Mouse (Mus musculus): ENCODE measurements around the gene Spc25.

The Spc25 gene

GRCm38 (mm10) chr2:69187990-69188389 lies 18.0 kb downstream of the Spc25 start:
- no peak for DNase-seq (ENCODE audit: low read depth, low spot score)

GRCm38 (mm10) chr2:69179721-69180120 lies 26.3 kb downstream of the Spc25 start:
- DNase-seq (ENCODE audit: low read depth, low spot score) = no peak

GRCm38 (mm10) chr2:69175296-69175695 lies 30.7 kb downstream of the Spc25 start:
- no peak for DNase-seq (ENCODE audit: low read depth, low spot score)

- DNase-seq (ENCODE audit: low read depth, low spot score) = no peak
Observed at GRCm38 (mm10) chr2:69170395-69171077, 35.5 kb downstream of the Spc25 start.

GRCm38 (mm10) chr2:69158907-69159306 lies 47.1 kb downstream of the Spc25 start:
- DNase-seq (ENCODE audit: low read depth, low spot score) = no peak

- DNase-seq (ENCODE audit: low read depth, low spot score) = no peak
Observed at GRCm38 (mm10) chr2:69156283-69156682, 49.7 kb downstream of the Spc25 start.

- DNase-seq (ENCODE audit: low read depth, low spot score) = no peak
Observed at GRCm38 (mm10) chr2:69155861-69156260, 50.1 kb downstream of the Spc25 start.

- DNase-seq (ENCODE audit: low read depth, low spot score) = no peak
Observed at GRCm38 (mm10) chr2:69150841-69151240, 55.2 kb downstream of the Spc25 start.

GRCm38 (mm10) chr2:69149154-69149553 lies 56.8 kb downstream of the Spc25 start:
- DNase-seq (ENCODE audit: low read depth, low spot score) = no peak

GRCm38 (mm10) chr2:69148691-69149090 lies 57.3 kb downstream of the Spc25 start:
- no peak for DNase-seq (ENCODE audit: low read depth, low spot score)

Measured in WW6 (cell line).